8 mouse cellular contexts compared by ENCODE assay signal in genomic region chr6:145829062-145829835, GRCm38 (mm10). TPM values are rescaled to one million over a fixed set of nuclear protein-coding genes. Genes with fewer than 3 reads are reported as not detected.
"Had no signal": no experiment of that assay in that cellular context is flagged by ENCODE, and none has a peak within 500 bp of the region (broad histone marks: within the 10 kb centered on the region; RNA-seq: fewer than 3 reads in every experiment).

No protein-coding gene starts in this region.

- H3K4me3 ChIP-seq: kidney, embryonic 15.5 days; left cerebral cortex, adult 2 months; limb, embryonic 10.5 days; midbrain, embryonic 10.5 days; midbrain, embryonic 15.5 days; neural tube, embryonic 13.5 days had no signal

- H3K4me2 ChIP-seq: kidney, embryonic 15.5 days; midbrain, embryonic 15.5 days; neural tube, embryonic 13.5 days had no signal

- H3K27ac ChIP-seq: kidney, embryonic 15.5 days; left cerebral cortex, adult 2 months; limb, embryonic 10.5 days; midbrain, embryonic 10.5 days; midbrain, embryonic 15.5 days; neural tube, embryonic 13.5 days had no signal

- H3K27me3 ChIP-seq: midbrain, embryonic 15.5 days; neural tube, embryonic 13.5 days had no signal

- H3K9ac ChIP-seq: kidney, embryonic 15.5 days; lung, embryonic 14.5 days; midbrain, embryonic 15.5 days; neural tube, embryonic 13.5 days had no signal

- H3K4me1 ChIP-seq: limb, embryonic 10.5 days; midbrain, embryonic 15.5 days; neural tube, embryonic 13.5 days had no signal

- H3K36me3 ChIP-seq: midbrain, embryonic 10.5 days; midbrain, embryonic 15.5 days; neural tube, embryonic 13.5 days had no signal

- H3K9me3 ChIP-seq: limb, embryonic 10.5 days; midbrain, embryonic 10.5 days; midbrain, embryonic 15.5 days; neural tube, embryonic 13.5 days had no signal

RNA-seq across cellular contexts. Expression of gene Bhlhe41, which starts 36.1 kb away (rescaled TPM):
- total RNA-seq: megakaryocyte, adult 5-6 weeks had no signal
